Mouse (Mus musculus) stomach, embryonic 15.5 days (tissue): ENCODE measurements at regions not wholly inside any gene's neighbourhood (a gene's known extent, or its start where the extent isn't known, plus 50 kb on each side); places are given as distances from the start of the nearest gene placed in this dataset.

Experiments used
- ATAC-seq: fragments of 200-750 bp; cut with Nextera tagmentation; 2 replicates; pipeline ENCODE4 v1.8.0; 2017; ENCODE audit warnings: low read depth, moderate number of reproducible peaks, moderate TSS enrichment; ENCODE audit not compliant: insufficient read depth, low FRiP score
- H3K27ac ChIP-seq: fragments of 300-500 bp; sonication (generic); 2 replicates; pipeline ENCODE4 v1.5.1; 2015; ENCODE audit warnings: mild to moderate bottlenecking, inconsistent platforms
- H3K27me3 ChIP-seq: fragments of 300-500 bp; sonication (generic); replicated peaks from 2 replicates; pipeline ENCODE4 v1.6.1; 2015; ENCODE audit warnings: inconsistent platforms
- H3K36me3 ChIP-seq: fragments of 300-500 bp; sonication (generic); 2 replicates; pipeline ENCODE4 v1.6.1; 2015; ENCODE audit warnings: inconsistent platforms
- H3K4me1 ChIP-seq: fragments of 300-500 bp; sonication (generic); 2 replicates; pipeline ENCODE4 v1.6.1; 2015; ENCODE audit warnings: inconsistent platforms
- H3K4me2 ChIP-seq: fragments of 300-500 bp; sonication (generic); 2 replicates; pipeline ENCODE4 v1.6.1; 2015; ENCODE audit warnings: mild to moderate bottlenecking, inconsistent platforms
- H3K4me3 ChIP-seq: fragments of 300-500 bp; sonication (generic); replicated peaks from 2 replicates; pipeline ENCODE4 v1.5.1; 2015; ENCODE audit warnings: inconsistent platforms
- H3K9ac ChIP-seq: fragments of 300-500 bp; sonication (generic); 2 replicates; pipeline ENCODE4 v1.6.1; 2015; ENCODE audit warnings: inconsistent platforms
- H3K9me3 ChIP-seq: fragments of 300-500 bp; sonication (generic); 2 replicates; pipeline ENCODE4 v1.6.1; 2016; ENCODE audit warnings: inconsistent platforms
- WGBS: fragments of 180-500 bp; shearing (Covaris S2); methylation state at CpG from one replicate; pipeline ENCODE4 v1.1.7; 2015; 5-methylcytosine and 5-hydroxymethylcytosine counted together

- H3K27ac ChIP-seq, result no peak overlapping the region
- peak; percentile 72; the same call in 1 of the 2 replicates for ATAC-seq
- H3K27me3 ChIP-seq, result no peaks in the 10 kb centered on the region
- H3K36me3 ChIP-seq, result no peaks in the 10 kb centered on the region
- WGBS, result 70% methylated on average over 2 of the region's 2 CpGs
- H3K4me1 ChIP-seq, result no peaks in the 10 kb centered on the region
- H3K9ac ChIP-seq, result no peak overlapping the region
- no peaks in the 10 kb centered on the region for H3K9me3 ChIP-seq
- no peak overlapping the region for H3K4me3 ChIP-seq
- H3K4me2 ChIP-seq, result no peak overlapping the region
Observed at GRCm38 (mm10) chr3:12508685-12509084, 1971.8 kb upstream of the Slc7a12 start.
